8 mouse cellular contexts compared by ENCODE assay signal in genomic region chr13:52976510-52977220, GRCm38 (mm10). TPM values are rescaled to one million over a fixed set of nuclear protein-coding genes. Genes with fewer than 3 reads are reported as not detected.
DNase-seq lines count a peak whose midpoint lies in the region; ATAC-seq and TF ChIP-seq lines count a peak whose summit lies in the region.

No protein-coding gene starts in this region.

- TF ChIP-seq CTCF in liver, postnatal 0 days (IDR thresholded peaks at IDR 0.05; ENCODE audit: low read depth), result no peak

- H3K4me2 ChIP-seq in liver, postnatal 0 days (ENCODE audit: low read depth, low read length), result peak overlapping the region; percentile 90
- peak overlapping the region; percentile 98 for H3K4me2 ChIP-seq in neural tube, embryonic 15.5 days

- intact Hi-C loops in heart, postnatal 10 days (cut with DNase I), result no loop called here

- peak; percentile 16 for ATAC-seq in liver, postnatal 0 days
- no peak for ATAC-seq in neural tube, embryonic 15.5 days (ENCODE audit: low FRiP score)

- peaks cover 30% of the 10 kb centered on the region for H3K4me1 ChIP-seq in liver, postnatal 0 days (ENCODE audit: insufficient read depth)
- peaks cover 47% of the 10 kb centered on the region for H3K4me1 ChIP-seq in neural tube, embryonic 15.5 days

- H3K9ac ChIP-seq in liver, postnatal 0 days (replicated peaks), result 0 out of 2 replicates have a peak overlapping the region, but pooled peaks have one; percentile 71
- H3K9ac ChIP-seq in neural tube, embryonic 15.5 days (replicated peaks), result peak overlapping the region; percentile 84

- peaks cover 22% of the 10 kb centered on the region for H3K27me3 ChIP-seq in liver, postnatal 0 days (ENCODE audit: insufficient read depth, low read length)
- H3K27me3 ChIP-seq in neural tube, embryonic 15.5 days (replicated peaks), result no peaks in the 10 kb centered on the region

- DNase-seq in ovary, adult 18-20 months (ENCODE audit: low spot score), result peak; percentile 48
- no peak for DNase-seq in ovary, postnatal 10 days (ENCODE audit: low spot score)
- DNase-seq in embryo, embryonic 9.5 days (ENCODE audit: extremely low spot score), result peak; percentile 40
- DNase-seq in heart, postnatal 10 days, result peak; percentile 25 to 36
- peak; percentile 58 for DNase-seq in liver, postnatal 0 days
- DNase-seq in c-Kit-positive CD71-positive TER-119-positive erythroid progenitor cells, embryonic 14.5 days (ENCODE audit: low spot score), result no peak
- DNase-seq in thymus, postnatal 14 days, result no peak

- no peaks in the 10 kb centered on the region for H3K9me3 ChIP-seq in liver, postnatal 0 days (ENCODE audit: low read length)
- no peaks in the 10 kb centered on the region for H3K9me3 ChIP-seq in neural tube, embryonic 15.5 days (replicated peaks)

- H3K36me3 ChIP-seq in liver, postnatal 0 days (replicated peaks; ENCODE audit: insufficient read depth, low read length), result no peaks in the 10 kb centered on the region
- no peaks in the 10 kb centered on the region for H3K36me3 ChIP-seq in neural tube, embryonic 15.5 days

- H3K27ac ChIP-seq in liver, postnatal 0 days (ENCODE audit: low read depth), result peak overlapping the region; percentile 72
- H3K27ac ChIP-seq in neural tube, embryonic 15.5 days (replicated peaks), result peak overlapping the region; percentile 96; the same call in 1 of the 2 replicates

- WGBS in liver, postnatal 0 days (ENCODE audit: insufficient replicate concordance), result 49% methylated on average over 16 of the region's 16 CpGs
- 21% methylated on average over 16 of the region's 16 CpGs for WGBS in neural tube, embryonic 15.5 days

- H3K4me3 ChIP-seq in liver, postnatal 0 days (ENCODE audit: low read depth, low read length), result no peak overlapping the region
- H3K4me3 ChIP-seq in neural tube, embryonic 15.5 days (replicated peaks), result peak overlapping the region; percentile 67

- no peak; the same call in 1 of the 2 replicates for TF ChIP-seq EP300 in liver, postnatal 0 days (IDR thresholded peaks at IDR 0.05; ENCODE audit: low read depth)

RNA-seq across cellular contexts. Expression of gene Nfil3, which starts 4.2 kb away (rescaled TPM):
- 10 to 100 TPM; 27.3 to 27.9 TPM for total RNA-seq in heart, postnatal 10 days (2021)
- polyA plus RNA-seq in liver, postnatal 0 days (2015; fragmentation: Nextera tagmentation; extraction: Ambion mirVana), result 9.3 and 10.9 TPM in 2 replicates
- 43.0 and 45.6 TPM in 2 replicates for polyA plus RNA-seq in neural tube, embryonic 15.5 days (2015; fragmentation: Nextera tagmentation; extraction: Ambion mirVana)

RNA-seq across cellular contexts. Expression of gene Auh, which starts 47.2 kb away (rescaled TPM):
- 10 to 100 TPM; 74.1 to 75.8 TPM for total RNA-seq in heart, postnatal 10 days (2021)
- polyA plus RNA-seq in liver, postnatal 0 days (2015; fragmentation: Nextera tagmentation; extraction: Ambion mirVana), result 33.2 and 37.4 TPM in 2 replicates
- 70.2 and 75.7 TPM in 2 replicates for polyA plus RNA-seq in neural tube, embryonic 15.5 days (2015; fragmentation: Nextera tagmentation; extraction: Ambion mirVana)

Comparison
In these comparisons a context has a peak if more than half of its experiments do, and no peak if none do; other contexts are left out.
1. DNase-seq: peak in ovary, adult 18-20 months (single experiment), embryo, embryonic 9.5 days (single experiment), heart, postnatal 10 days (2 of 2) and liver, postnatal 0 days (single experiment); none in ovary, postnatal 10 days (single experiment), c-Kit-positive CD71-positive TER-119-positive erythroid progenitor cells, embryonic 14.5 days (single experiment) and thymus, postnatal 14 days (single experiment).